Mouse (Mus musculus) lung, adult 10 weeks (tissue): ENCODE results near the gene Gpcpd1. TPM values are rescaled to one million over a fixed set of nuclear protein-coding genes. Genes with fewer than 3 reads are reported as not detected.

Experiments
- polyA plus RNA-seq: library from polyadenylated mRNA; stranded (reverse); fragments of 350-450 nt; fragmentation: Illumina TruSeq; extraction: RNeasy Lipid Tissue Mini Kit (QIAGEN cat#74804); gene quantifications from one replicate; pipeline ENCODE4 v1.2.3, GENCODE M21; 2014; ENCODE audit warnings: low read depth, low replicate concordance; ENCODE audit not compliant: insufficient read depth

The Gpcpd1 gene
- polyA plus RNA-seq = 17.7 TPM

GRCm38 (mm10) chr2:132587240-132587779 lies at the start of gene Gpcpd1:
Gene Gpcpd1, minus strand, starts transcription at chr2:132587729.

Other genes starting within 250 kb of the Gpcpd1 start
- not detected for gene Prokr2, start 202.3 kb downstream of the Gpcpd1 start, polyA plus RNA-seq
- 18.0 TPM for gene Shld1, start 99.2 kb upstream of the Gpcpd1 start, polyA plus RNA-seq
- 0.11 TPM for gene Chgb, start 193.5 kb upstream of the Gpcpd1 start, polyA plus RNA-seq
- gene Trmt6, start 228.3 kb upstream of the Gpcpd1 start, polyA plus RNA-seq = 7.1 TPM
- gene Mcm8, start 228.4 kb upstream of the Gpcpd1 start, polyA plus RNA-seq = 0.68 TPM